Mouse (Mus musculus): ENCODE results near the gene Dnaja3. TPM values are rescaled to one million over a fixed set of nuclear protein-coding genes. Genes with fewer than 3 reads are reported as not detected.

Dnaja3 gene
- total RNA-seq, 2 experiments from 2014 or later, result 56.9 to 62.2 TPM

DNA sequence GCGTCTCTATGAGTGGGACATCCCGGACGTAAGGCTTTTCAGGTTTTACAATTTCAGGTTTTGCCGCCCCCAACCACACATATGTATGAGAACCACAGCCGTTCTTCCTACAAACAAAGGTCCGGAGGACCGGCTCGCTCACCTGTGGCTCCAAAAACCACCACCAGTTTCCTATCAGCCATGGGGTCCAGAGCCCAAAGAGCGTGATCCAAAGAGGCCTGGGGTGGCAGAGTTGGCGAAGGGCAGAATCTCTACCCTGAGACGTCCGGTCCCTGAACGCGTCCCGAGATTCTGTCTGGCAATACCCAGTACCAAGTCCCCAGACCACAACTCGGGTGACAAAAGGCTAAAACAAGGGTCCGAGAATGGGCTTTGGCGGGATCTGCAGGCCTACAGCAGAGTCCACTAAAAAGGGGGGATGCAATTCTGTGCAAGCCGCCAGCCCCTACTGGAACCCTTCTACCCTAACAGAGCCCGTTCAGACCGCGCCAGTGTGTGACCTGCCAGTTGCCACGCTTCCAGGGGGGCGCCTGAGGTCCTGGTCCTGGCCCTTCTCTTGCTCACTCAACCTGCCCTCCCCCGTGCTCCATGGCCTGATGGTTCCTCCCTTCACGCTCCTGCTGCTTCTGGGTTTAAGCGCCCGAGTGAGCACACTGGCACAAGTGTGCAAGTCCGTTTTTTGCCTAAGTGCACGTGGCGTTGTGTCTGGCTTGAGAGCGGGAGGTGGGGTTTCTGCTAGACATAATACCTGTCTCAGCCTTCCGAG, 79.1 kb downstream of the Dnaja3 start, which contains the start of gene Nmral1:
Gene Nmral1, minus strand, starts transcription at position 604 of the 766 bp plus-strand sequence.
- peak; percentile 49 to 57 for DNase-seq (ENCODE audit: extremely low spot score in 1 of 2, low spot score in 2 of 2)
- Histone ChIP-seq H3K4me3 (peak within 1 kb of the TSS; percentile 67), H3K27ac (peak within 1 kb of the TSS; percentile 82)
- no peak for TF ChIP-seq CTCF (IDR thresholded peaks at IDR 0.05)
- intact Hi-C loops (cut with DNase I), result loop anchor here (5.0 kb wide), 1 partner anchor 73 kb away; the partner anchor contains the start of gene Cdip1

DNA sequence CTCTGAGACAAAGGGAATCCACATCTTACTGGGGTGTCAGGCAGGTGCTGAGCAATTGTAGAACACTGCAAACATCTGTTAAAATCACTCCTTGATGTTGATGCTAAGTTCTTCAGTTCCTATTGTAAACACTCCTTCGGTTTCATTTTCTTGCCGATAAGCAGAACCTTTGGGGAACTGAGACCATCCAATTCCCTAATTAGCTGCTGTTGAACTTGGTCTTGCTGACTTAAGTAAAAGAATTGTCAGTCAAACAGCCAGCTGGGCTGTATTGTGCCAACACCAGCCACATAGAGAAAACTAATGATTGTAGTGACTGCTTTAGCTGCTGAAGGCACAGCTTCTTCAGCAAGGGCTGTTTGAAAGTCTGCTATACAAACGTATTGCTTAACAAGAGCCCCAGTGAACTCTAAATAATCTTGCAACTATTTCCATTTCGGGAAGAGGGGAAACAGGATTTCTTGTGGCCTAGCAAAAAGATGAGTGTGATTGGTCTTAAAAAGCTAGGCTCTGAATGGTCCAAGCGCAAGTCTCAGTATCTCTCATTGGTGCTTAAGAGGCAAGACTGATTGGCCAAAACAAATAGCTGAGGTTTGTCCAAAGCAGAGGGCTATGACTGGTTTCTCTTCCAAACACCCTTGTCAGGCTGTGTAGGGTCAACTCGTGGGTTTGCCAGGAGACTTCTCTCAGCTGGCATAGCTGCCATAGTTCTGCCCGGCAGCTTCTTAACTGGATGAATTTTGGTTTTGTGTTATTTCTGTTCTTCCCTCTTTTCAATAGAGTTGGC, 82.5 kb downstream of the Dnaja3 start:
- no peak for DNase-seq (ENCODE audit: extremely low spot score in 1 of 2, low spot score in 2 of 2)
- Histone ChIP-seq H3K4me3 (no peak overlapping the region), H3K27ac (peak overlapping the region; percentile 18; the same call in 1 of the 2 replicates)
- intact Hi-C loops (cut with DNase I), result no loop called here
- no peak for TF ChIP-seq CTCF (IDR thresholded peaks at IDR 0.05)

DNA sequence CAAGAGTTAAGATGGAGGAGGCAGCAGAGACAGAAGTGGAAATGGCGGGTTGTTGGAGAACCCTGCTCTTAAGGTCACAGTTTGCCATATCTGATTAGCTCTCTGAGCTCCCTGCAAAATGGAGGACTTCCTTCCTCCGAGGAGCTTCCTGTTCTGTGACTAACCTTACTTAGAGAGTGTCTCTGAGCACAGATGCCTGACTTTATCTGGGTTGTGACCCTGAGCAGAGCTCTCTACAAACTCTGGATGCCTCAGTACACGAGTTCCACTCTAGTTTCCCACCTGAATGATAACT, 83.1 kb downstream of the Dnaja3 start:
- Histone ChIP-seq H3K27ac (peak overlapping the region; percentile 18; the same call in 1 of the 2 replicates), H3K4me3 (no peak overlapping the region)
- TF ChIP-seq CTCF (IDR thresholded peaks at IDR 0.05), result no peak
- intact Hi-C loops (cut with DNase I), result no loop called here
- DNase-seq (ENCODE audit: extremely low spot score in 1 of 2, low spot score in 2 of 2), result no peak

DNA sequence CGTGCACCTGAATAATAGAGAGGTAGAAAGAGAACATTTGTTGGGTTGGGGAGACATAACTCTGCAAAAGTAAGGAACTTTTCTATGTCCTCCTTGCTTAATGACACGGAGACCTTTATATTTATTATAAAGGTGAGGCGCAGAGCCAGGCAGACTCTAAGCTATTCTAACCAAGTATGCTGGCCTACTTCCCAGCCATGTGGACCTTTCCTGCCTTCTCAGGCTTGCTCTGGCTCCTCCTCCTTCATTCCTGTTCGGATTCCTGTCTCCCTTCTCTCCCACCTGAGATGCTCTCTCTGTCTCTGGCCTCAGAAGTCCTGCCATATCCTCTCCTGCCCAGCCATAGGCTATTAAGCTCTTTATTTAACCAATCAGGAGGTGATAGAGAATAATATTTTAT, 85.5 kb downstream of the Dnaja3 start:
- no peak for TF ChIP-seq CTCF (IDR thresholded peaks at IDR 0.05)
- DNase-seq (ENCODE audit: extremely low spot score in 1 of 2, low spot score in 2 of 2), result no peak
- H3K4me3 ChIP-seq, result no peak overlapping the region
- intact Hi-C loops (cut with DNase I), result no loop called here
- H3K27ac ChIP-seq, result no peak overlapping the region

DNA sequence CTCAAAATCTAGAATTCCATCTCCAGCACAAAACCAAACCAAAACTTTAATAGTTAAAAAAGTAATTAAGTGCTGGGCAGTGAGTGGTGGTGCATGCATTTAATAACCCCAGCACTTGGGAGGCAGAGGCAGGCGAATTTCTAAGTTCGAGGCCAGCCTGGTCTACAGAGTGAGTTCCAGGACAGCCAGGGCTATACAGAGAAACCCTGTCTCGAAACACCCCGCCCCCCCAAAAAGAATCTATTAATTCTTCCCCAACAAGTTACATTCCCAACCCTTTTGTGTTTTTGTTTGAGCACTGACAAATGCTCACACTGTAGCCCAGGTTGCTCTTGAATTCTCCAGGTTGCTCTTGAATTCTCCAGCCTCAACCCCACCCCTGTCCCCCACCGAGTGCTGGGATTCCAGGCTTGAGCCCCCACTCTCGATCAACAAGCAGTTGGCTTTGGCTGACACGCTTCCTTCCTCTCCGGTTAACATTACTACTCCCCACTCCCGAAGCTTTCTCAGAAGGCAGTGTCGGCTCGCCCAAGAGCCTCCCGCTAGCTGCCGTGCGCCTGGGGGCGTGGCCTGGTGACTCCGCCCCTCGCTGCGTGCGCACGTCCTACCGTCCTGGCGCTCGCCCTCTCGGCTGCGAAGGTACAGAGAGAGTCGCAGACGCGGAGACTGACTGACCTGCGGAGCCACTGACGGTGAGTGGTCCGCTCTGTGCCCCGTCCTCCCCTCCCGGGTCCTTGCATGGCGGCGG, 86.2 kb downstream of the Dnaja3 start, which contains the start of gene Hmox2:
Gene Hmox2, plus strand, starts transcription at position 582 of the 748 bp plus-strand sequence.
- TF ChIP-seq CTCF (IDR thresholded peaks at IDR 0.05), result no peak
- peak within 1 kb of the TSS; percentile 99 for H3K4me3 ChIP-seq
- intact Hi-C loops (cut with DNase I), result loop anchor here (2.0 kb wide), 1 partner anchor 63 kb away; no protein-coding TSS in a partner anchor
- peak within 1 kb of the TSS; percentile 95 for H3K27ac ChIP-seq
- peak; percentile 92 to 95 for DNase-seq (ENCODE audit: extremely low spot score in 1 of 2, low spot score in 2 of 2)

DNA sequence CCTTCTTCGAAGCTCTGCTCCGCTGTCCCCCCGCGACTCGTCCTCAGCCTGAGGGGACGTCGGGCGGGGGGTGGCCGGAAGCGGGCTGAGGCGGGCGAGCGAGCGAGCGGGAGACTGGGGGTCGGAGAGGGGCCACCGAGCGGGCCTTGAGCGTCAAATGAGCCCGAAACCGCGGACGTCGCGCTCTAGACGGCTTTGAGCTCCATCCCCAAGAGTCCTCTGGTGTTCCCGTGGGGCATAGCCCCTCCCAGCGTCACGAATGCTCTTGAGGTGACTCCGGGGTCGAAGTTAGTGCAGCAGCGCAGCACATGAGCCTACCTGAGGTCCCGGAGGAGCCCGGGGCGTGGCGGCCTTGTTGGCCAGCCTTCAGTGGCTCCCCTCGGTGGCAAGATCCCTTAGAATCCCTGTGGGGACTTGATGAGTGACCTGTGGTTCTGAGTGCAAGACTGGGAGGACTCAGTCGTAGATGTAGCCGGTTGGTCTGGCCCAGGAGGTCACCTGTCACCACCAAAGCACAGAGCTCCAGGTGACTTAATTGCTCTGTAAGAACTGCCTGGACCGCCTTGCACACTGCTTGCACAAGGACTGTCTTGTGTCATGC, 86.8 kb downstream of the Dnaja3 start:
- H3K4me3 ChIP-seq, result peak overlapping the region; percentile 99
- intact Hi-C loops (cut with DNase I), result loop anchor here (2.0 kb wide), 1 partner anchor 62 kb away; no protein-coding TSS in a partner anchor
- peak overlapping the region; percentile 95 for H3K27ac ChIP-seq
- DNase-seq (ENCODE audit: extremely low spot score in 1 of 2, low spot score in 2 of 2), result peak in 1 of 2 experiments; percentile 35
- no peak for TF ChIP-seq CTCF (IDR thresholded peaks at IDR 0.05)

DNA sequence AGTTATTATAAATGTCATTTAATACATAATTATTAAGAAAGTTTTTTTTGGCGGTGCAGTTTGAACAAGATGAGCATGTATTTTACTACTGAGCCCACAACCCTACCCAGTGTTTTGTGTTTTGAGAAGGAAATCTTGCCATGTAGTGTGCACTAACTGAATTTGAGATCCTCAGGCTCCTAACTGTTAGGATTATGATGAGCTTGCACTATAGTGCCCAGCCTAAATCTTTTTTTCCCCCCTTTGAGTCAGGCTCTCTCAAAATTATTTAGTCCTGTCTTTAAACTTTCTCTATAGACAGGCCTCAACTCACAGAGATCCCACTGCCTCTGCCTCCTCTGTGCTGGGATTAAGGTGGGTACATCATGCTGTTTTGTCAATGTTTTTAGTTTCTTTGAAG, 87.7 kb downstream of the Dnaja3 start:
- intact Hi-C loops (cut with DNase I), result loop anchor here (2.0 kb wide), 1 partner anchor 61 kb away; no protein-coding TSS in a partner anchor
- H3K4me3 ChIP-seq, result peak overlapping the region; percentile 99

DNA sequence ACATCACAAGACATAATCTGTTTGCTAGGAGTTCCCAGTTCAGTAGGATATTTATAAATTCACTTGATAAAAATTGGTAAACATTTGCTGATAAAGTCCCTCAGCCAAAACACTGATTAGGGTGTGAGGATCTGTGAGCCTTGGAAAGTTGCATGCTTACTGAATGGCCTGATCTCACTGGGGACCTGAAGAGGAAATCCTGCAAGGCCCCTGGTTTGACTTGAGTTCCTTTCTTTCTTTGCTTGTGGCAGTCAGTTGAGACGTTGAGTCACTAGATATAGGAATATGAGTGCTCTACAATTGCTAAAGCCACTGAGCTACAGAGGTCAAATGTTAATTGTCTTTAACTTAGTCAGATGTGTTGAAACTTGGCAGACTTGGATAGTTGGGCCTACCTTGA, 88.2 kb downstream of the Dnaja3 start:
- intact Hi-C loops (cut with DNase I), result loop anchor here (2.0 kb wide), 1 partner anchor 61 kb away; no protein-coding TSS in a partner anchor
- TF ChIP-seq CTCF (IDR thresholded peaks at IDR 0.05), result no peak
- DNase-seq (ENCODE audit: extremely low spot score in 1 of 2, low spot score in 2 of 2), result no peak
- no peak overlapping the region for H3K27ac ChIP-seq
- H3K4me3 ChIP-seq, result no peak overlapping the region

More for the DNA sequence above, 87.7 kb downstream of the Dnaja3 start:
- DNase-seq (ENCODE audit: extremely low spot score in 1 of 2, low spot score in 2 of 2), result no peak
- no peak for TF ChIP-seq CTCF (IDR thresholded peaks at IDR 0.05)
- H3K27ac ChIP-seq, result peak overlapping the region; percentile 8; the same call in 1 of the 2 replicates

DNA sequence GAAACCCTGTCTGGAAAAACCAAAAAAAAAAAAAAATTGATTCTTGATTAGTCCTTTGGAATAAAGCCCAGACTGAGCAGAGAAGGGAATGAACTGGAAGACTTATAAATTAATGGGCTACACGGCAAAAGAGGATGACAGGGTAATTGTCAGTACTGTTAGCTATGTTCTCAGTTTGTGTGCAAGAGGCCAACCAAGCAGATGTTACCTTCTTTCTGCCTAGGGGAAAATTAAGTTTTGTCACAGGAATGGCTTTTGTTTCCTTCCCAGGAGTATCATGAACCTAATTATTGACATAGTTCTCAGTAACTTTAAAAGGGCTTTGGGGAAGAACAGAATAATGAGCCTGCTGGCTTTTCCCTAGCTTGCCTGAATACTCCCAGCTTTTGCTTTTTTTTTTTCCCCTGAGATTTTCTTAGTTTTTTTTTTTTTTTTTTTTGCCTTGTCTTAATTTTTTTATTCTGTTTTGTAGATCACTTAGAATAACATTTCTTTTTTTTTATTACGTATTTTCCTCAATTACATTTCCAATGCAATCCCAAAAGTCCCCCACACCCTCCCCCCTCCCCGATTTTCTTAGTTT, 91.1 kb downstream of the Dnaja3 start:
- intact Hi-C loops (cut with DNase I), result no loop called here
- no peak overlapping the region for H3K4me3 ChIP-seq
- no peak overlapping the region for H3K27ac ChIP-seq
- DNase-seq (ENCODE audit: extremely low spot score in 1 of 2, low spot score in 2 of 2), result no peak
- TF ChIP-seq CTCF (IDR thresholded peaks at IDR 0.05), result no peak

DNA sequence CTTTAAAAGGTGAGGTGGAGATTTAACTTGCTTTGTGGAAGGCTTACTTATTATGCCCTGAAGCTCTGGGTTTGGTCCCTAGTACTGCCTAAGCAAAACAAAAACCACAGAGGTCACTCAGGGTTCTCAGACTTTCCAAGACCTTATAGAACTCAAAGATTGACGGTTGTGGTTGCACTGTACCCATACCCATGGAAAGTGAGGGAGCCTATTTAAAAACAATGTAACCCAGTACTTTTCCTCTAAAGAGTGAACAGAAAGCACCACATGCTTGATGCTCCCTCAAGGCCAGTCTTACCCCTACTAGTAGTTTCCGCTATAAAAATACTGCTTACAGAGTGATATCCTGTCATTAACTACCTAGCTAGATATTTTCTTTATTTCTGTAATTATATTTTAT, 96.5 kb downstream of the Dnaja3 start:
- no peak overlapping the region for H3K4me3 ChIP-seq
- intact Hi-C loops (cut with DNase I), result no loop called here
- DNase-seq (ENCODE audit: extremely low spot score in 1 of 2, low spot score in 2 of 2), result no peak
- no peak overlapping the region for H3K27ac ChIP-seq
- no peak for TF ChIP-seq CTCF (IDR thresholded peaks at IDR 0.05)

DNA sequence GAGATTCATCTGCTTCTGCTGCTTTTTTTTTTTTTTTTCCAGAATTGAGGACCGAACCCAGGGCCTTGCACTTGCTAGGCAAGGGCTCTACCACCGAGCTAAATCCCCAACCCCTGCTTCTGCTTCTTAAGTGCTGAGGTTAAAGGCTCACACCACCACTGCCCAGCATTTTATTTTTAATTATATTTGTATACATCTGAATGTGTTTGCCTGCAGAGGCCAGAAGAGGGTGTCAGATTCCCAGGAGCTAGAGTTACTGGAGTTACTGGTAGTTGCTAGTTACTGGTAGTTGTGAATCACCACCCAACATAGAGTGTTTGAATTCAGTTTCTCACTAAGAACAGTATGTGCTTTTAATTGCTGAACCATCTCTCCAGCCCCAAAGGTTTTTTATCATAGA, 100.2 kb downstream of the Dnaja3 start:
- no peak; the same call in 1 of the 2 replicates for TF ChIP-seq CTCF (IDR thresholded peaks at IDR 0.05)
- no peak overlapping the region for H3K27ac ChIP-seq
- DNase-seq (ENCODE audit: extremely low spot score in 1 of 2, low spot score in 2 of 2), result no peak
- intact Hi-C loops (cut with DNase I), result no loop called here
- no peak overlapping the region for H3K4me3 ChIP-seq

All from left cerebral cortex, adult 2 months (tissue).